Mouse (Mus musculus): Measurements from ENCODE around the gene Mcpt9.
"Not testable (repeated sequence)": the region's sequence is repeated elsewhere in the genome, so short reads cannot be mapped to it uniquely, and the experiment has no call there.

Gene Mcpt9

DNA sequence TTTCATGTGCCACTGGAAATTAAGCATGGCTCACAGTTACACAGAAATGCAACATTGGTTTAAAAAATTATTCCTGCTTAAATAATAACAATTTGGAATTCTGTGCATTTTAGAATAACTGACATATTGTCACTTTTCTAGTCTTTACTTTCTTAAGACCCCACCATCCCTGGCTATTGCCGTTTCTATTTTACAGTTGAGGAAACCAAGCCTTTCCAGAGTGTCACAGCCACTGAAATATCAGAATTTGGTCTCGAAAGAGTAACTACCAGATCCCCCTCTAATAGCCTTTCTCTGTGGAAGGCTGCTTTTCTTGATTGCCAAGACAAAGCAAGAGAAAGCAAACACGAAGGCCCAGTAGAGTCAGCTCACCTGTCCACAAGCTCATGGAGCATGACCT, at the start of gene Mcpt9:
Gene Mcpt9 (minus strand): TSS at position 101 of the 400 bp plus-strand sequence.
- not testable (repeated sequence) for DNase-seq (ENCODE audit: low read depth, low spot score)

DNA sequence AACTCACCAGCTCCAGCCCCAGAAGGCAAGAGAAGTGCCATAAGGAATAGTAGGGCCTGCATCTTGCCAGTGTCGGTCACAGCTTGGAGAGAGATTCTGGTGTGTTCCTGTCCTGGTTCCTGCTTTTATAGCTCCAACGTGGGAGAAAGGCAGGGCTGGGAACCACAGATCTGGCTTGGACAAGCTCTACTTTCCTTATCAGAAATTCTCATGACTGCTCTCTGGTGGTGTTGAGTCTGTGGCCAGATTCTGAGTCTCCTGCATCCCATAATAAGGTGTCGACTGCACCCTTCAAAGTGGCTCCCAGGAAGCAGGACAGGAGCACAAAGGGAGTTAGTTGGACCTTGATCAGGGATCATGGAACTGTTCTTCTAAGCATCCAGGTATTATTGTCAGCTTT, 31.9 kb upstream of the Mcpt9 start, which contains the start of gene Mcpt4:
Gene Mcpt4 (minus strand): TSS at position 101 of the 400 bp plus-strand sequence.
- DNase-seq (ENCODE audit: low read depth, low spot score) = not testable (repeated sequence)

DNA sequence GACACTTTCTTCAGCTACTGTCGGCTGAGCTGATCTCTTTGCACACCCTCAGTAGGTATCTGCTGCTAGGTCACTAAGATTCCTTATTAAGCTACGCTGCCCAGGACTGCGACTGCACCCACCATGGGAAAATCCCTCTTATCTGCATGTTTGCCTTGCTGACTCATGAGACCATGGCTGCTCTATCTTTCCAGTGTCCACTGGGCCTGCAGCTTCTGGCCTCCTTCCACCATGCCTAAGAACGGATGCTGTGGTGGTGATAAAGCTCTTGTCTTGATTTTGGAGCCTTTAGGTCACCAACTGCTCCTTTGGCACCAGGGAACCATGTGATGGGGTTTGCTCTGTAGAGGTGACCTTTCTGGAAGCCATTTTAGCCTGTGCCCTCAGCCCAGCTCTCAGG, 27.4 kb upstream of the Mcpt9 start:
- DNase-seq (ENCODE audit: low read depth, low spot score) = no peak

DNA sequence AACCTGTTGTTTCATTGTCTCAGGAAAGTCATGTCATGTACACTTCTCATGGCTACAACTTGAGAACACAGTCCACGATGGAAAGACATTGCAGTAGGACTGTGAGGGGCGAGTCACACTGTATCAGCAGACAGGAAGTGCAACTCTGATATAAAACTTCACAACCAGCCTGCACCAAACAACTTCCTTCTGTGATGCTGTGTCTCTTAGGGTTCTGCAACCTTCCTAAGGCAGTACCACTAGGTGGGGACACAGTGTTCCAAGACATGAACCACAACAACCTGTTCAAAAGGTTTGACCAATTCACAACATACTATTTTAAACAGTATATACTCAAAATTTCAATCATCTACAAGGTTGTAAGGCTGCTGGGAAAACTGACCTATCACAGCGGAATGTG, 25.1 kb upstream of the Mcpt9 start:
- DNase-seq (ENCODE audit: low read depth, low spot score) = no peak

DNA sequence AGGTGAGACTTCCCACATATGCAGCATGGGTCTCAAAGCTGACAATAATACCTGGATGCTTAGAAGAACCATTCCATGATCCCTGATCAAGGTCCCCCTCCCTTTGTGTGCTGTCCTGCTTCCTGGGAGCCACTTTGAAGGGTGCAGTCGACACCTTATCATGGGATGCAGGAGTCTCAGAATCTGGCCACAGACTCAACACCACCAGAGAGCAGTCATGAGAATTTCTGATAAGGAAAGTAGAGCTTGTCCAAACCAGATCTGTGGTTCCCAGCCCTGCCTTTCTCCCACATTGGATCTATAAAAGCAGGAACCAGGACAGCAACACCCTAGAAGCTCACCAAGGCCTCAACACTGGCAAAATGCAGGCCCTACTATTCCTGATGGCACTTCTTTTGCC, 11.5 kb upstream of the Mcpt9 start, which contains the start of gene Mcpt2:
Gene Mcpt2 (plus strand): TSS at position 250 of the 400 bp plus-strand sequence.
- not testable (repeated sequence) for DNase-seq (ENCODE audit: low read depth, low spot score)

DNA sequence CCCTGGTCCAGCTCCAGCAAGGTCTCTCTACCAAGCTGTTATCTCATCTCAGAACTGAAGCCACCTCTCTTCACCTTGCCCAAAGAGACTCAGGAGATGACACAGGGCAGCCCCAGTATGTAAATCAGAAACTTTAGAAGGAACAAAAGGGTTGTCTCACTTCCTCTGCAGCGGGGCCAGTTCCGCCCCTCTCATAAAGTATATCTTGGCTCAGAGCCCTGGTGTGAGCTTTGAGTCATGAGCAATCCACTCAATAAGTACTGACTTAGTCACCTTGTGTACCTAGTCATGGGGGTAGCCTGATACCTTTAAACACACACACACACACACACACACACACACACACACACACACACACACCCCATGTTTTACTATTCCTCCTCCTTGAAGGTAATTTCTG, 4.1 kb upstream of the Mcpt9 start:
- DNase-seq (ENCODE audit: low read depth, low spot score) = no peak

DNA sequence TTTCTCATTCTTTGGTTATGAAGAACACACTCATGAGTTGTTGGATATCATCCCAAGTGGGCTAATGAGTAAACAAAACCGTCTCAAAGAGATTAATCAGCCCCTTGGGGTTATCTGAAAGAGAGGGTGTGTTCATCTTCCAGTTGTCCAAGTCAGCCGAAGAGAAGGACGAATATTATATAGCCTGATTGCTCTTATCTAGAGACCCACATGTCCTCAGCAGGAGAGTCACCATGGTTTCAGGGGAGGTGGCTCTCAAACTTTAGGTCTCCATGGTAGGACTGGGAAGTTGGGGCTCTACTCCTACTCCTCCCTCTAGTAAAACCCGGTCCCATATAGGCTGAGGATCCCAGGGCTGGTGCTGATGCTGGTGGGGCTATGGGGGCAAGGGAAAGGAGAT, 9.0 kb downstream of the Mcpt9 start:
- not testable (repeated sequence) for DNase-seq (ENCODE audit: low read depth, low spot score)

DNA sequence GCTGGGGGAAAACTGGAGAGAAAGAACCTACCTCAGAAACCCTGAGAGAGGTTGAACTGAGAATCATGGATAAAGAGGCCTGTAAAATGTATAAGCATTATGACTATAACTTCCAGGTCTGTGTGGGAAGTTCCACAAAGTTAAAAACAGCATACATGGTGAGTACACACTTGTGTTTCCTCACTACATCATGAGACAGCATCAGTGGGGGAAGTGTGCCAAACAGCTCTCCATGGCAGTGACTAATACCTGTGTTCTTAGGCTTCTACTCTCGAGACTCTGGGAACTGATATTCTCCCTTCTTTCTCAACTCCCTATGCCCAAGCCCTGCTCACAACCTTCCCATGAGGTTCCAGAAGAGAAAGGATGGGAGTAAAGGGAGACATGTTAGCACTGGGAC, 10.8 kb downstream of the Mcpt9 start:
- no peak for DNase-seq (ENCODE audit: low read depth, low spot score)

DNA sequence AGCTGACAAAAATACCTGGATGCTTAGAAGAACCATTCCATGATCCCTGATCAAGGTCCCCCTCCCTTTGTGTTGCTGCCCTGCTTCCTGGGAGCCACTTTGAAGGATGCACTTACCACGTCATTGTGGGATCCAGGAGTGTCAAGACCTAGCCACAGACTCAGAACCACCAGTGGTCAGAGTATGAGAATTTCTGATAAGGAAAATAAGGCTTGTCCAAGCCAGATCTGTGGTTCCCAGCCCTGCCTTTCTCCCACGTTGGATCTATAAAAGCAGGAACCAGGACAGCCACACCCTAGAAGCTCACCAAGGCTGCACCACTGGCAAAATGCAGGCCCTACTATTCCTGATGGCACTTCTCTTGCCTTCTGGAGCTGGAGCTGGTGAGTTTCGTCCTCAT, 12.6 kb downstream of the Mcpt9 start, which contains the start of gene Mcpt1:
Gene Mcpt1 (plus strand): TSS at position 301 of the 400 bp plus-strand sequence.
- not testable (repeated sequence) for DNase-seq (ENCODE audit: low read depth, low spot score)

DNA sequence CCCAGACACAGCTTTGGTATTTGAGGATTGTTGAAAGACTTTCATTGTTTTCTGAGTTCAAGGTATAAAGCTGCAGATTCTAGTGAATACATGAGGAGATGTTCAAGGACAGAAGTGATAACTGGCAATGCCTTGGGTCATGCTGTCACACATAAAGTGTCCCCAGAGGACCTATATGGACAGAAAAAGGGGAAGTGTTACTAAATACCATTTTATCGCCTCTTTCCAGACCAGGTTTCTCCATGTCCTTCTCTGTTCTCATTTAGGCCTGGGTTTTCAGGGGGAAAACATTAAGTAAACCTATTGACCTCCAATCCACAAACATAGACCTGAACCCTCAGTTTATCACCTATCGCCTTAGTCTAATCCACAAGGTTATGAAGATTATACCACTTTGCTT, 16.4 kb downstream of the Mcpt9 start:
- DNase-seq (ENCODE audit: low read depth, low spot score) = no peak

DNA sequence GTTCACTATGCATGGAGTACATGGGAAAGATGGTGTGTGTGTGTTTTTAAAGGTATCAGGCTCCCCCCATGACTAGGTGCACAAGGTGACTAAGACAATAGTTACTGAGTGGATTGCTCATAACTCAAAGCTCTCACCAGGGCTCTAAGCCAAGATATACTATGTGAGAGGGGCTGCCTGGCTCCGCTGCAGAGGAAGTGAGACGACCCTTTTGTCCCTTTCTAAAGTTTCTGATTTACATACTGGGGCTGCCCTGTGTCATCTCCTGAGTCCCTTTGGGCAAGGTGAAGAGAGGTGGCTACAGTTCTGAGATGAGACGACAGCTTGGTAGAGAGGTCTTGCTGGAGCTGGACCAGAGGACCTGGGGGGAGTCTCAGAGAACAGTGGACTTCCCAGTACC, 17.1 kb downstream of the Mcpt9 start:
- DNase-seq (ENCODE audit: low read depth, low spot score) = no peak

DNA sequence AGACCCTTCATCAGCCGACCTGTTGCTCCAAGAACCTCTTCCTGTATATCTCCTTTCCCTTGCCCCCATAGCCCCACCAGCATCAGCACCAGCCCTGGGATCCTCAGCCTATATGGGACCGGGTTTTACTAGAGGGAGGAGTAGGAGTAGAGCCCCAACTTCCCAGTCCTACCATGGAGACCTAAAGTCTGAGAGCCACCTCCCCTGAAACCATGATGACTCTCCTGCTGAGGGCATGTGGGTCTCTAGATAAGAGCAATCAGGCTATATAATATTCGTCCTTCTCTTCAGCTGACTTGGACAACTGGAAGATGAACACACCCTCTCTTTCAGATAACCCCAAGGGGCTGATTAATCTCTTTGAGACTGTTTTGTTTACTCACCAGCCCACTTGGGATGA, 42.8 kb downstream of the Mcpt9 start:
- not testable (repeated sequence) for DNase-seq (ENCODE audit: low read depth, low spot score)
